Mouse (Mus musculus) neural tube, embryonic 12.5 days (tissue): ENCODE measurements around the gene BC051142. TPM values are rescaled to one million over a fixed set of nuclear protein-coding genes. Genes with fewer than 3 reads are reported as not detected.
A peak's percentile ranks its signal among the peaks of the same experiment; 100 is the strongest.

Experiments
- ATAC-seq: fragments of 200-750 bp; cut with Nextera tagmentation; 2 replicates; pipeline ENCODE4 v1.8.0; 2017; ENCODE audit warnings: low read depth, mild to moderate bottlenecking, moderate TSS enrichment, moderate library complexity; ENCODE audit not compliant: low FRiP score
- H3K27ac ChIP-seq: fragments of 300-500 bp; sonication (generic); 2 replicates; pipeline ENCODE4 v1.5.1; 2016
- H3K27me3 ChIP-seq: fragments of 300-500 bp; sonication (generic); replicated peaks from 2 replicates; pipeline ENCODE4 v1.6.1; 2016; ENCODE audit warnings: mild to moderate bottlenecking
- H3K36me3 ChIP-seq: fragments of 300-500 bp; sonication (generic); 2 replicates; pipeline ENCODE4 v1.6.1; 2016; ENCODE audit warnings: mild to moderate bottlenecking
- H3K4me1 ChIP-seq: fragments of 300-500 bp; sonication (generic); 2 replicates; pipeline ENCODE4 v1.6.1; 2016
- H3K4me2 ChIP-seq: fragments of 300-500 bp; sonication (generic); replicated peaks from 2 replicates; pipeline ENCODE4 v1.6.1; 2016; ENCODE audit warnings: mild to moderate bottlenecking
- H3K4me3 ChIP-seq: fragments of 300-500 bp; sonication (generic); 2 replicates; pipeline ENCODE4 v1.5.1; 2016
- H3K9ac ChIP-seq: fragments of 300-500 bp; sonication (generic); 2 replicates; pipeline ENCODE4 v1.6.1; 2016; ENCODE audit warnings: mild to moderate bottlenecking
- H3K9me3 ChIP-seq: fragments of 300-500 bp; sonication (generic); 2 replicates; pipeline ENCODE4 v1.6.1; 2016; ENCODE audit warnings: mild to moderate bottlenecking
- WGBS: fragments of 180-500 bp; shearing (Covaris S2); methylation state at CpG from one replicate; pipeline ENCODE4 v1.1.7; 2016; 5-methylcytosine and 5-hydroxymethylcytosine counted together
- polyA plus RNA-seq: library from polyadenylated mRNA; unstranded; fragments of >200 nt; fragmentation: Nextera tagmentation; extraction: Ambion mirVana; gene quantifications from 2 replicates; pipeline ENCODE4 v1.2.1, GENCODE M21; 2016

BC051142 gene
- polyA plus RNA-seq, 1 experiment from 2014 or later = 1.4 TPM

GRCm38 (mm10) chr17:34378716-34379115 is 19.9 kb upstream of the BC051142 start:
- H3K4me3 ChIP-seq = no peak overlapping the region
- no peak overlapping the region for H3K9ac ChIP-seq
- 80% methylated on average over 2 of the region's 2 CpGs for WGBS
- no peak for ATAC-seq
- H3K27ac ChIP-seq = no peak overlapping the region
- H3K9me3 ChIP-seq = no peaks in the 10 kb centered on the region
- no peaks in the 10 kb centered on the region for H3K27me3 ChIP-seq
- H3K4me1 ChIP-seq = no peaks in the 10 kb centered on the region
- H3K36me3 ChIP-seq = no peaks in the 10 kb centered on the region
- H3K4me2 ChIP-seq = no peak overlapping the region

DNA sequence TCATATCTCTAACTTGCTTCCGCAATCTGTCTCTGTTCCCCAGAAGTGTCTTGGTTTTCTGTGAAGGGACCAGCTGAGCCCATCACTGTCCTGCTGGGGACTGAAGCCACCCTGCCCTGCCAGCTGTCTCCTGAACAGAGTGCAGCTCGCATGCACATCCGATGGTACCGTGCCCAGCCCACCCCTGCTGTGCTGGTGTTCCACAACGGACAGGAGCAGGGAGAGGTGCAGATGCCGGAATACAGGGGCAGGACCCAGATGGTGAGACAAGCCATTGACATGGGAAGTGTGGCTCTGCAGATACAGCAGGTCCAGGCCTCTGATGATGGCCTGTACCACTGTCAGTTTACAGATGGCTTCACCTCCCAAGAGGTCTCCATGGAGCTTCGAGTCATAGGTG is 19.2 kb upstream of the BC051142 start:
- Histone ChIP-seq H3K9ac (no peak overlapping the region), H3K4me1 (no peaks in the 10 kb centered on the region), H3K27ac (no peak overlapping the region), H3K4me2 (no peak overlapping the region), H3K4me3 (no peak overlapping the region), H3K27me3 (no peaks in the 10 kb centered on the region), H3K36me3 (no peaks in the 10 kb centered on the region), H3K9me3 (no peaks in the 10 kb centered on the region)
- 84% methylated on average over 7 of the region's 7 CpGs for WGBS
- ATAC-seq = no peak

GRCm38 (mm10) chr17:34381876-34382275 is 16.7 kb upstream of the BC051142 start:
- Histone ChIP-seq H3K4me2 (no peak overlapping the region), H3K9me3 (no peaks in the 10 kb centered on the region), H3K36me3 (no peaks in the 10 kb centered on the region), H3K4me1 (no peaks in the 10 kb centered on the region), H3K27me3 (no peaks in the 10 kb centered on the region), H3K9ac (no peak overlapping the region), H3K4me3 (no peak overlapping the region), H3K27ac (no peak overlapping the region)
- no peak for ATAC-seq
- WGBS = 75% methylated on average over 11 of the region's 11 CpGs

- Histone ChIP-seq H3K9ac (no peak overlapping the region), H3K9me3 (no peaks in the 10 kb centered on the region), H3K27me3 (no peaks in the 10 kb centered on the region), H3K4me1 (no peaks in the 10 kb centered on the region), H3K27ac (no peak overlapping the region), H3K4me3 (no peak overlapping the region), H3K4me2 (no peak overlapping the region), H3K36me3 (no peaks in the 10 kb centered on the region)
- ATAC-seq = no peak
- 77% methylated on average over 7 of the region's 7 CpGs for WGBS
Observed at GRCm38 (mm10) chr17:34383212-34383611, 15.4 kb upstream of the BC051142 start.

DNA sequence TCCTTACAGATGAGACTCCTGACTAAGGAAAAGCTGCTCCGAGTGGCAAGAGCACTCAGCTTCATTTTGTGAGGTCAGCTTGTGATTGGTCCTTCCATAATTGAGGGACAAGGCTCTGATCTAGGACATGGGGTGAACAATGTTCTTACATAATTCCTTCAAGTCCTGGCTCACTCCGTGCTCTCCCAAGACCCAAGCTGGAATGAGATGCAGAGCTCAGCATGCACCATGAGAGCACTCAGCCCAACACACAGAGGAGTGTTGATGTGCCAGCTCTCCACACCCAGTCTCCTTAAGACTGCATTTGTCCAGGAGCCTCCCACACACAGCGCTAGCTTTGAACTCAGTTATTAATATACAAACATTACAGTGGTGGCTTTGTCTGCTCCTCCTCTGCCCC is 13.9 kb upstream of the BC051142 start:
- H3K9me3 ChIP-seq = no peaks in the 10 kb centered on the region
- no peak overlapping the region for H3K9ac ChIP-seq
- H3K4me2 ChIP-seq = no peak overlapping the region
- H3K4me1 ChIP-seq = no peaks in the 10 kb centered on the region
- ATAC-seq = no peak
- no peak overlapping the region for H3K4me3 ChIP-seq
- H3K36me3 ChIP-seq = no peaks in the 10 kb centered on the region
- 76% methylated on average over 3 of the region's 3 CpGs for WGBS
- no peaks in the 10 kb centered on the region for H3K27me3 ChIP-seq
- H3K27ac ChIP-seq = no peak overlapping the region

DNA sequence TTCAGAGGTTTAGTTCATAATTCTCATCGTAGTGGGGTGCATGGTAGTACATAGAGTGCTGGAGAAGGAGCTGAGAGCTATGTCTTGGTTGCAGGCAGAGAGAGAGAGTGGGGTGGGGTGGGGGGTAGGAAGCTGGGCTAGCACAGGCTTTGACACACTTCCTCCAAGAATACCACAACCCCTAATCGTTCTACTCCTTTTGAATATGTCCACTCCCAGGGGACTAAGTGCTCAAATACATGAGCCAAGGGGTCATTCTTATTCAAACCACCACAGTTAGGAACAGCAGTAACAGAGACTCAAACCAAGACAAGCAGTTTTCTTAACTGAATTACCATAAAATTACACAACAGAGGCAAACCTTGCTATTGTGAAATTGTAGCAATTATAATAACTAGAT is 12.0 kb upstream of the BC051142 start:
- H3K4me2 ChIP-seq = no peak overlapping the region
- no peak overlapping the region for H3K4me3 ChIP-seq
- H3K27me3 ChIP-seq = no peaks in the 10 kb centered on the region
- H3K36me3 ChIP-seq = no peaks in the 10 kb centered on the region
- H3K9me3 ChIP-seq = no peaks in the 10 kb centered on the region
- no peak for ATAC-seq
- 78% methylated on average over 2 of the region's 2 CpGs for WGBS
- no peak overlapping the region for H3K9ac ChIP-seq
- no peak overlapping the region for H3K27ac ChIP-seq
- no peaks in the 10 kb centered on the region for H3K4me1 ChIP-seq

- no peaks in the 10 kb centered on the region for H3K9me3 ChIP-seq
Observed at GRCm38 (mm10) chr17:34388513-34388912, 10.1 kb upstream of the BC051142 start.

GRCm38 (mm10) chr17:34391507-34391906 is 7.1 kb upstream of the BC051142 start:
- no peak overlapping the region for H3K4me3 ChIP-seq
- no peak overlapping the region for H3K27ac ChIP-seq
- no peaks in the 10 kb centered on the region for H3K36me3 ChIP-seq
- 72% methylated on average over 7 of the region's 7 CpGs for WGBS
- no peak overlapping the region for H3K9ac ChIP-seq
- H3K4me2 ChIP-seq = 0 out of 2 replicates have a peak overlapping the region, but pooled peaks have one; percentile 59
- H3K4me1 ChIP-seq = no peaks in the 10 kb centered on the region
- no peaks in the 10 kb centered on the region for H3K9me3 ChIP-seq
- no peaks in the 10 kb centered on the region for H3K27me3 ChIP-seq
- no peak for ATAC-seq

More at GRCm38 (mm10) chr17:34388513-34388912, 10.1 kb upstream of the BC051142 start:
- 41% methylated on average over 4 of the region's 4 CpGs for WGBS
- H3K36me3 ChIP-seq = no peaks in the 10 kb centered on the region
- ATAC-seq = no peak
- H3K27ac ChIP-seq = no peak overlapping the region
- H3K9ac ChIP-seq = no peak overlapping the region
- H3K4me1 ChIP-seq = no peaks in the 10 kb centered on the region
- H3K27me3 ChIP-seq = no peaks in the 10 kb centered on the region
- no peak overlapping the region for H3K4me2 ChIP-seq
- H3K4me3 ChIP-seq = no peak overlapping the region

DNA sequence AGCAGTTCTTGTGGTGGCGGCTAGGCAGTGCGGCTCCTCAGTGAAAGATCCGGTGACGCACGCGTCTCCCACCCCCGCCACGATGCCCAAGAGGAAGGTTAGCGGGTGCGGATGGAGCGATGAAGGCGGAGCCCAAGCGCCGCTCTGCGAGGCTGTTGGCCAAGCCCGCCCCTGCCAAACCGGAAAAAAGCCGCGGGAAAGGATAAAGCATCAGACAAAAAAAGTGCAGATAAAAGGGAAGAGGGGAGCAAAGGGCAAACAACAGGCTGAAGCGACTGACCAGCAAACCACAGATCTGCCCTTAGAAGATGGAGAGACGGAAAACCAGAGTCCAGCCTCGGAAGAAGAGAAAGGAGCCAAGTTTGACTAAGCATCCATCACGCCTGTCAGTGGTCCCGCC is 6.3 kb upstream of the BC051142 start:
- ATAC-seq = no peak
- H3K9me3 ChIP-seq = no peaks in the 10 kb centered on the region
- H3K4me3 ChIP-seq = peak overlapping the region; percentile 27
- H3K9ac ChIP-seq = no peak overlapping the region
- no peaks in the 10 kb centered on the region for H3K27me3 ChIP-seq
- peak overlapping the region; percentile 59 for H3K4me2 ChIP-seq
- no peak overlapping the region for H3K27ac ChIP-seq
- H3K36me3 ChIP-seq = no peaks in the 10 kb centered on the region
- WGBS = 6% methylated on average over 24 of the region's 24 CpGs
- no peaks in the 10 kb centered on the region for H3K4me1 ChIP-seq

- Histone ChIP-seq H3K27ac (no peak overlapping the region), H3K9me3 (no peaks in the 10 kb centered on the region), H3K4me3 (no peak overlapping the region), H3K4me2 (no peak overlapping the region), H3K27me3 (no peaks in the 10 kb centered on the region), H3K36me3 (no peaks in the 10 kb centered on the region), H3K9ac (no peak overlapping the region), H3K4me1 (peaks cover 4% of the 10 kb centered on the region; the same call in 1 of the 2 replicates)
- 70% methylated on average over 5 of the region's 5 CpGs for WGBS
- ATAC-seq = no peak
Observed at GRCm38 (mm10) chr17:34397357-34397756, 1.3 kb upstream of the BC051142 start.

GRCm38 (mm10) chr17:34398058-34398710 is 436 bp upstream of the BC051142 start:
- H3K4me1 ChIP-seq = peaks cover 4% of the 10 kb centered on the region; the same call in 1 of the 2 replicates
- no peak overlapping the region for H3K9ac ChIP-seq
- peak; percentile 86 for ATAC-seq
- 16% methylated on average over 9 of the region's 9 CpGs for WGBS
- no peaks in the 10 kb centered on the region for H3K36me3 ChIP-seq
- peak overlapping the region; percentile 53 for H3K4me3 ChIP-seq
- H3K27ac ChIP-seq = peak overlapping the region; percentile 95; the same call in 1 of the 2 replicates
- H3K9me3 ChIP-seq = no peaks in the 10 kb centered on the region
- H3K27me3 ChIP-seq = no peaks in the 10 kb centered on the region
- peak overlapping the region; percentile 60 for H3K4me2 ChIP-seq

- peak overlapping the region; percentile 53 for H3K4me3 ChIP-seq
- H3K4me2 ChIP-seq = peak overlapping the region; percentile 60
- H3K27me3 ChIP-seq = no peaks in the 10 kb centered on the region
- 0 out of 2 replicates have a peak overlapping the region, but pooled peaks have one; percentile 77 for H3K9ac ChIP-seq
- H3K9me3 ChIP-seq = no peaks in the 10 kb centered on the region
- no peak for ATAC-seq
- WGBS = 51% methylated on average over 4 of the region's 4 CpGs
- H3K4me1 ChIP-seq = peaks cover 4% of the 10 kb centered on the region; the same call in 1 of the 2 replicates
- 0 out of 2 replicates have a peak overlapping the region, but pooled peaks have one; percentile 95 for H3K27ac ChIP-seq
- H3K36me3 ChIP-seq = no peaks in the 10 kb centered on the region
Observed at GRCm38 (mm10) chr17:34399394-34399715, 735 bp downstream of the BC051142 start.

DNA sequence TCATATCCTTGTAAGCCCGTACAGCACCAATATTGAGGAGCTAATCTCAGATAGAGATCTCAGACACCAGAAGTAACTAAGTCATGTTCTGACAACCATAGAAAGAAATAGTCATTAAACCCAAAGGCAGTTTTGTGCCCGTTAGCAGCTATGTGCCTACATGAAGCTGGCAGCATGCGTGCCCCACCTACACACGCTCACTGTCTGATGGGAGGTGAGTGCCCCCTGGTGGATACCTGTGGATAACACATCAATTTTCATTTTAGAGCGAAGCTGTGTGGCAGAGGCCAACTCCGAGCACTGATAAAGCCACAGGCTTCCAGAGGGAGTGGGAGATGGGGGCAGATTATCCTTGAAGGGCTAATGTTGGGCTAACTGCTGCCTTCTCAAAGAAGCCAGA is 12.5 kb downstream of the BC051142 start:
- ATAC-seq = no peak

More for the DNA sequence above, 12.5 kb downstream of the BC051142 start:
- Histone ChIP-seq H3K4me3 (no peak overlapping the region), H3K36me3 (no peaks in the 10 kb centered on the region), H3K4me1 (no peaks in the 10 kb centered on the region), H3K9ac (no peak overlapping the region), H3K4me2 (no peak overlapping the region), H3K9me3 (no peaks in the 10 kb centered on the region), H3K27me3 (no peaks in the 10 kb centered on the region; the same call in 1 of the 2 replicates), H3K27ac (no peak overlapping the region)
- 24% methylated on average over 6 of the region's 6 CpGs for WGBS
